Mouse (Mus musculus) myocyte (in vitro differentiated cells): Measurements from ENCODE around the gene Pacsin1. TPM values are rescaled to one million over a fixed set of nuclear protein-coding genes. Genes with fewer than 3 reads are reported as not detected.

Experiments used
- H3K27me3 ChIP-seq: one replicate; pipeline ENCODE4 v1.6.1; 2011; ENCODE audit not compliant: control insufficient read depth, insufficient read depth, insufficient read length
- H3K36me3 ChIP-seq: one replicate; pipeline ENCODE4 v1.6.1; 2011; ENCODE audit not compliant: control insufficient read depth, insufficient read depth
- H3K4me2 ChIP-seq: one replicate; pipeline ENCODE4 v1.6.1; 2011; ENCODE audit warnings: low read depth, control low read depth
- H3K4me3 ChIP-seq: one replicate; pipeline ENCODE4 v1.5.1; 2011; ENCODE audit warnings: mild to moderate bottlenecking, control low read depth, moderate library complexity
- H3K79me2 ChIP-seq: one replicate; pipeline ENCODE4 v1.6.1; 2011; ENCODE audit not compliant: control insufficient read depth, insufficient read depth
- H3ac ChIP-seq: one replicate; pipeline ENCODE4 v1.6.1; 2011; ENCODE audit not compliant: control insufficient read depth, insufficient read length
- CEBPB ChIP-seq: IDR thresholded peaks from 2 replicates; pipeline ENCODE4 v1.6.1; 2011; ENCODE audit warnings: mild to moderate bottlenecking, moderate library complexity; ENCODE audit not compliant: poor library complexity, insufficient read depth, severe bottlenecking
- E2F4 ChIP-seq: IDR thresholded peaks from one replicate; pipeline ENCODE4 v1.6.1; 2011; ENCODE audit warnings: mild to moderate bottlenecking, control low read depth, moderate library complexity; ENCODE audit not compliant: insufficient read depth
- MAX ChIP-seq: IDR thresholded peaks from one replicate; pipeline ENCODE4 v1.6.1; 2011; ENCODE audit warnings: low read depth, mild to moderate bottlenecking, control low read depth
- MYOD1 ChIP-seq, 3 experiments: IDR thresholded peaks; one replicate each; pipeline ENCODE4 v1.6.1; 2011; ENCODE audit warnings: control low read depth in 2 of 3, low read depth in 2 of 3, mild to moderate bottlenecking in 2 of 3, moderate library complexity in 1 of 3; ENCODE audit not compliant: insufficient read length in 2 of 3, control insufficient read depth in 1 of 3
- MYOG ChIP-seq, 3 experiments: IDR thresholded peaks; one replicate each; pipeline ENCODE4 v1.6.1; 2011; ENCODE audit warnings: control low read depth in 2 of 3, low read depth in 2 of 3, mild to moderate bottlenecking in 2 of 3; ENCODE audit not compliant: insufficient read length in 2 of 3, control insufficient read depth in 1 of 3, insufficient read depth in 1 of 3
- POLR2A ChIP-seq: IDR thresholded peaks from one replicate; pipeline ENCODE4 v1.6.1; 2011; ENCODE audit warnings: low read depth, mild to moderate bottlenecking, control low read depth, moderate library complexity; ENCODE audit not compliant: insufficient read length
- POLR2AphosphoS2 ChIP-seq: IDR thresholded peaks from one replicate; pipeline ENCODE4 v1.6.1; 2011; ENCODE audit warnings: low read depth, control low read depth; ENCODE audit not compliant: insufficient read length
- REST ChIP-seq: IDR thresholded peaks from one replicate; pipeline ENCODE4 v1.6.1; 2011; ENCODE audit warnings: mild to moderate bottlenecking, control low read depth, moderate library complexity; ENCODE audit not compliant: insufficient read depth, insufficient read length
- SRF ChIP-seq: IDR thresholded peaks from one replicate; pipeline ENCODE4 v1.6.1; 2011; ENCODE audit warnings: low read depth; ENCODE audit not compliant: control insufficient read depth, insufficient read length
- TCF12 ChIP-seq: IDR thresholded peaks from one replicate; pipeline ENCODE4 v1.6.1; 2011; ENCODE audit warnings: mild to moderate bottlenecking, control low read depth; ENCODE audit not compliant: poor library complexity, insufficient read depth, severe bottlenecking
- TCF3 ChIP-seq: IDR thresholded peaks from one replicate; pipeline ENCODE4 v1.6.1; 2011; ENCODE audit warnings: low read depth, control low read depth; ENCODE audit not compliant: insufficient read length
- USF1 ChIP-seq: IDR thresholded peaks from one replicate; pipeline ENCODE4 v1.6.1; 2011; ENCODE audit warnings: low read depth, mild to moderate bottlenecking, control low read depth, moderate library complexity
- polyA plus RNA-seq: library from polyadenylated mRNA; unstranded; fragments of >200 nt; fragmentation: generic; extraction: Trizol; gene quantifications from one replicate; pipeline ENCODE4 v1.2.1, GENCODE M21; 2012; ENCODE audit warnings: missing spikeins

Gene Pacsin1
- polyA plus RNA-seq, 1 experiment = 3.0 TPM

DNA sequence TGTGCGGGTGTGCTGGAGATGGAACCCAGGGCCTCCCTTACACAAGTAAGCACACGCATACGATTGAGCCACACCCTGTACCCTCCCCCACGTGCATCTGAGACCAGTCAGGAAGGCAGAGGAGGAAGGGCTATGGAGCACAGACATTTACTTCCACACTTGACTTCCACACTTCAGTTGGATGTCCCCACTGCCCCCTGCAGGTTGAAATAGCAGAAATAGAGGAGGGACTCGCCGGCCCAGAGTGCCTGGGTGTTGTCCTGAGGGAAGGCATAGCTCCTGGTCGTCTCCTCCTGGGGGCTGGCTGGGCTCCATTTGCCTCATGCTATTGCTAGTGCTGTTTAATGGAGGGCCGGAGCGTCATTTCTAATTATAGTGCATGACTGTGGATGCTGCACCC, 20.1 kb downstream of the Pacsin1 start:
- Histone ChIP-seq H3ac (no peak overlapping the region), H3K27me3 (peaks cover 3% of the 10 kb centered on the region), H3K79me2 (no peaks in the 10 kb centered on the region), H3K4me2 (no peak overlapping the region), H3K36me3 (no peaks in the 10 kb centered on the region), H3K4me3 (no peak overlapping the region)
- TF ChIP-seq POLR2AphosphoS2 (no peak), MYOD1 (IDR thresholded peaks at IDR 0.05; ENCODE audit: control insufficient read depth in 1 of 3, insufficient read length in 2 of 3, low read depth in 2 of 3) (no peak), E2F4 (no peak), SRF (no peak), USF1 (no peak), MAX (no peak), TCF12 (no peak), REST (no peak), TCF3 (no peak), CEBPB (no peak), MYOG (IDR thresholded peaks at IDR 0.05; ENCODE audit: control insufficient read depth in 1 of 3, insufficient read depth in 1 of 3, insufficient read length in 2 of 3, low read depth in 2 of 3) (no peak), POLR2A (no peak)

DNA sequence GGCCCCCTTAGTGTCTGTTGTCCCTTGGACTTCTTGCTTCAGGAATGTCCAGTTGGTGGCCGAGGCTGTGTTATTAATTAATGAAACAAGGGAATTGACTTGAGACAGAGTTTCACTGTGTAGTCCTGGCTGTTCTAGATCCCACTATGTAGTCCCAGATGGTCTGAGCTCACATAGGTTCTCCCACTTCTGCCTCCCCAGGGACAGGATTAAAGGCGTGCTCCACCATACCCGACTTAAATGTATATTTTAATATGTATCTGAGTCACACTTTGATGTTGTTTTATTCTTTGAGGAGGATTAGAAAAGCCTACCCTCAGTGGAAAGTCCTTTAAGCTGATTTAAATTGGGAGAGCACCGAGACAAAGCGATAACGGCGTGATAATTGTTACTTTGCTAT, 21.0 kb downstream of the Pacsin1 start:
- Histone ChIP-seq H3K27me3 (peaks cover 3% of the 10 kb centered on the region), H3K4me3 (no peak overlapping the region), H3K79me2 (no peaks in the 10 kb centered on the region), H3K36me3 (no peaks in the 10 kb centered on the region), H3K4me2 (no peak overlapping the region), H3ac (no peak overlapping the region)
- no peak for TF ChIP-seq REST
- no peak for TF ChIP-seq MYOG (IDR thresholded peaks at IDR 0.05; ENCODE audit: control insufficient read depth in 1 of 3, insufficient read depth in 1 of 3, insufficient read length in 2 of 3, low read depth in 2 of 3)

DNA sequence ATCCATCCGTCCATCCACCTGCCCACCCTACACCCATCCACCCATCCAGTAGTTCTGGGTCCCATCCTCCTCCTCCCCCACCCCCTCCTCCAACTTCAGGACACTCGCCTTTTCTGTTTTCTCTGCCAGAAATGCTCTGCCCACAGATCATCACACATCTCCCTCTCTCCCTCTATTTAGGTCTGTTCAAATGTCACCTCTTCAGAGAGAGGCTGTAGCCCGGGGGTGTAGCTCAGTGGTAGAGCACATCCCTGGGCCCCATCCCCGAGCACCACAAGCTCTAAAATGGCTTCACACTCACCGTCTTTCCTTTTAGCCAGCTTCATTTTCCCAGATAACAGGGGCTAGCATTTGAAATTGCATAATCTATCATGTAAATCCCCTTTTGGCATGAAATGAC, 22.4 kb downstream of the Pacsin1 start:
- Histone ChIP-seq H3K79me2 (no peaks in the 10 kb centered on the region), H3K4me3 (no peak overlapping the region), H3K27me3 (peaks cover 3% of the 10 kb centered on the region), H3K36me3 (no peaks in the 10 kb centered on the region), H3K4me2 (no peak overlapping the region), H3ac (no peak overlapping the region)
- TF ChIP-seq POLR2A (no peak), REST (no peak), USF1 (no peak), SRF (no peak), MAX (no peak)

DNA sequence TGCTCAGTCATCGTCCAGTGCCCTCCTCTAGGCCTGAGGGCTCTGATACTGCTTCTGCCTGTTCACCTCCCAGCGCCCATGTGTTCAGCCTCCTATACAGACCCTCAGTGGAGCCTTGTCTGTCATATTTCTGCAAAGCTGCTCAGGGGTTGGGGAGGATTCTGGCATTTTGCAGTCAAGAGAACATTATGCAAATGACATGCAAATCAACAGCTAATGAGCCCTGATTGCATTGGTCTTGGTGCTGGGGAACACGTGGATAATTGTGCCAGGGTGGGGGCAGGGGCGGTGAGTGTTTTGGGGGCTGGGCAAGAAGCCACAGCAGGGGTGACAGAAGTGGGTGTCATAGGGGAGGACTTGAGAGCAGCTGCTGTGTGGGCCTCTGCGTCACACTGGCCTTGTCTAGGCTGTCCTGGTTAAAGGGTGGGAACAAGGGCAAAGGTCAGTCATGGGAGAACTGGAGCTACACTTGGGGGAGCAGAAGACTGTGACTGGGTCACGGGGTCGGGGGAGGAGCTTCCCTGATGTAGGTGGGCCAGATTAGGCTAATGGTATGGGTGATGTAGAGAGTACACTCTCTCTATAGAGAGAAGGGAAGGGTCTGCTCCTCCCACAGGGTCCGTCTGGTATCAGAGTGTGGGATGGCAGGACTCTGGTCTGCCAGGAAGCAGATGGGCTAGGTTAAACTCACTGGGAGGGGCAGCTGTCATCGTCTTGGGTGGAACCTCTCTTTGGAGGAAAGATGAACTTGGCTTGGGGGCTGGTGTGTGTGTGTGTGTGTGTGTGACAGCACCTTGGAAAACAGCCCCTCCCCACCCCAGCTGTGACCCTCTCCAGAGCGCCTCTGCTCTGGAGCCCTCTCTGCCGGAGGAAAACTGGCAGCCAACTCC, 23.9 kb downstream of the Pacsin1 start:
- TF ChIP-seq MYOD1 (IDR thresholded peaks at IDR 0.05; ENCODE audit: control insufficient read depth in 1 of 3, insufficient read length in 2 of 3, low read depth in 2 of 3) = peak in 1 of 3 experiments; percentile 90
- TF ChIP-seq MAX = no peak
- peak in 2 of 3 experiments; percentile 9 to 66 for TF ChIP-seq MYOG (IDR thresholded peaks at IDR 0.05; ENCODE audit: control insufficient read depth in 1 of 3, insufficient read depth in 1 of 3, insufficient read length in 2 of 3, low read depth in 2 of 3)
- no peak for TF ChIP-seq TCF3
- H3K4me3 ChIP-seq = no peak overlapping the region
- H3K36me3 ChIP-seq = no peaks in the 10 kb centered on the region

DNA sequence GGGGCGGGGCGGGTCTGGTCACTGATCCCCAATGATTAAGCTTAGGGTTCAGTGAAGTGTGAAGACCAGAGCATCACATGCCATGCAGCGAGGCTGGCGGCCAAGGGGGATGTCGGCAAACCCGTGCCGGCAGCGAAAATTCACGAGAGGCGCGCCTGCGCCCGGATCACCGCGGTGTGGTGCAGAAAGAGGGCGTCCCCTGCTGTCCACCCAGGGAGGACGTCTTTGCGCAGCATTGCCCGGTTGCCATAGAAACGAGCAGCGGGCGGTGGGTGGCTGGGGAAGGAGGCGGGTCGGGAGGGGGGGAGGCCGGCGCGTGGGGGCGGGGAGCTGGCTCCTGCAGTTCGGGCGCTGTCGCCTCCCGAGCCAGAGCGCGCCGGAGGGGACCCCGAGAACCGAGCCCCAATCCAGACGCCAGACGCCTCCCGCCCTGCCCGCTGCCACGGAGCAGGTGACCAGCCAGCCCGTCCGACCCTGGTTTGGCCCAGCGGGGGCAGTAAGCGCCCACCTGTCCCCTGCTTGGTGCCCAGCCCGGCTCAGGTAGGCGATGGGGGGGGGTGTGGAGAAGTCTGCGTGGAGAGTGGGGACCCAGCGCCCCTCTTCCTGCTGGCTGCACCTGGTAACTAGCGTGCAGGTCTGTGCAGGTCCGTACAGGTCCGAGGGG, 29.7 kb downstream of the Pacsin1 start:
- H3K27me3 ChIP-seq = peaks cover 37% of the 10 kb centered on the region
- H3K79me2 ChIP-seq = no peaks in the 10 kb centered on the region
- no peak overlapping the region for H3K4me3 ChIP-seq
- H3K36me3 ChIP-seq = no peaks in the 10 kb centered on the region
- no peak for TF ChIP-seq REST
- no peak overlapping the region for H3K4me2 ChIP-seq
- H3ac ChIP-seq = no peak overlapping the region

More for the DNA sequence above, 23.9 kb downstream of the Pacsin1 start:
- peaks cover 11% of the 10 kb centered on the region for H3K27me3 ChIP-seq
- H3K79me2 ChIP-seq = no peaks in the 10 kb centered on the region
- no peak overlapping the region for H3K4me2 ChIP-seq
- H3ac ChIP-seq = no peak overlapping the region
